Mouse (Mus musculus) lung, postnatal 36 days (tissue): ENCODE results near the gene Plxna2.

Source experiments
- DNase-seq: peaks from one replicate; pipeline ENCODE4 v3.0.0; 2022; ENCODE audit warnings: mixed read lengths

Gene Plxna2

DNA sequence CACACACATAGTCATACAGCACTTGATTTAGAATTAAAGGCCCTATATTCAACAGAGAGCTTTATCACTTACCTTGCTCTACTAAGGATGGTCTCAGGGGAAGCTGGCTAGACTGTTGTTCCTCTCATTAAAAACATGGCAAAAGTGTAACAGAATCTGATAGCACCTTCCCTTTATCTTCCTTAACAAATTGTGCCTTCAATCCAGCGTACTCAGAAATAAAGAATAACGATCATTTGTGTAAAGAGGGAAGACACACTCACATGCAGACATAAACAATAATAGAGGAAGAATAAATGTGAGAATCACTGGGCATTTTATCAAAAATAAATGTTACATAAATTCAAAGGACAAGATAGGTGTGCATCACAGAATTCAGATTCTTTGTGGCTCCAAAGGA, at the start of gene Plxna2:
Gene Plxna2, plus strand, starts transcription at position 301 of the 400 bp plus-strand sequence.
- DNase-seq = no peak

DNA sequence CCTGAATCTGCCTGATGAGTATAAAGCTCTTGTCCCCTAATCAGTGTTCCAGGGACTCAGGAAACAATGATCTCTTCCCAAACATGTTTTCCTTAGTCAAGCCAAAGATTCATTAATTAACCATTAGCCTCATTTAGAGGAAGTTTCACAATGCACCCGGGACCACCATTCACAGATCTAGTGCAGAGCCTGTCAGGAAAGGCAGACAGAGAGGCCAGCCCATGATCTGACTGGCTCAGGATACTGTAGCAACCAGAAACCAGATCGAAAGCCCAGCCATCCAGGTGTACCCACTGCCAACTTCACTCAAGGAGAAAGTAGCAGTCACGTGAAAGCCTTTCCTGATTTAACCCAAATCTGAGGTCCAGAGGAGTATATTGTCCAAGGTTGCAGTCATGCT, 44.1 kb upstream of the Plxna2 start:
- DNase-seq = no peak

DNA sequence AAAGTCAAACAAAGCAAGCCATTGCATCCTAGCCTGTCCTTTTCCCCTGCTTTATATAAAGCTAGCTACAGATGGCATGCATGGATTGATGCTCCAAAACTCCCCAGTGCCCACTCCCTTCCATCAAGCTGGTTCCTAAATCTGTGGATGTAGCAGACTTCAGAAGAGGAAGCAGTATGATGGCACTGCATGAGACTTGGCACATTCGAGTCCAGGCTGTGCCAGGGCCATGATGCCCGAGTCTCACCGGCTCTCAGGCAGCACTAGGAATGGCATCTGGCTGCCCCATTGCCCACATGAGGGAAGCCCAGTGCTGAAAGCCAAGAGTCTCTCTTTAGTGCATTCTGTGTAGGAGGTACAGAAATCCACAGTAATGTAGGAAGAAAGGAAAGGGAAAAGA, 39.7 kb upstream of the Plxna2 start:
- no peak for DNase-seq

DNA sequence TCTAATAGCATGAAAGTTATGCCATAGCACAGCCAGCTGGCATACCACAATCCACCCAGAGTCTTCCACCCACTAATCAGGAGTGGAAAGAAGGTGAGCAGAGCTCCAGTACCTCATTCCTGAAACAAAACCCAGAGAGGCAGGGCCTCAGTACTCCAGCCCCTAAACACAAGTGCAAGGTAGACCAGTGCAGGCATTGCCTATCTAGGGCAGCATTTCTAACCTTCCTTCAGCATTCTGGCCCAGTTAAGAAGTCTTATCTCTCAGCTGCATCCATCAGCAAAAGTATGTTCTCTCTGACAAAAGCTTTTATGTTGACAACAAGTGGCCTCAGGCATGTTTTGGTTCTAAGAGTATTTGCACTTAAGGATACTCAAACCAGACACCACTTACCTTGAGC, 37.5 kb upstream of the Plxna2 start:
- DNase-seq = no peak

DNA sequence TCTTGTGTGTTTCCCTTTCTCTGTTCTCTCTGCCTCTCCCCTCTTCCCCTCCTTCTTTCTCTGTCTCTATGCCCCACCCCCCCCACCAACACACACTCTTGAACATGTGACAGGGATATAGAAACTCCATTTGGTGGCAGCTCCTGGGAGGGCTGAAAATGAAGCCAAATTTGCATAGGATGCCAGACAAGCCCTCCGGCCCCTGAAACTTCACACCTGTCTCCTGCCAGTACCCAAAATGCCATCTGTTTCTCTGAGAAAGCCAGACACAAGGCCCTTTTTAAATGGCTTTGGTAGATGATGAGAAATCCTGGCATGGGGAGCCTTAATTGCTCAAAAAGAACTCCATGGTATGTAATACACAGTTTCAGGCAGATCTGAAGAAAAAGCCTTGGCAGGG, 31.3 kb upstream of the Plxna2 start:
- DNase-seq = no peak

DNA sequence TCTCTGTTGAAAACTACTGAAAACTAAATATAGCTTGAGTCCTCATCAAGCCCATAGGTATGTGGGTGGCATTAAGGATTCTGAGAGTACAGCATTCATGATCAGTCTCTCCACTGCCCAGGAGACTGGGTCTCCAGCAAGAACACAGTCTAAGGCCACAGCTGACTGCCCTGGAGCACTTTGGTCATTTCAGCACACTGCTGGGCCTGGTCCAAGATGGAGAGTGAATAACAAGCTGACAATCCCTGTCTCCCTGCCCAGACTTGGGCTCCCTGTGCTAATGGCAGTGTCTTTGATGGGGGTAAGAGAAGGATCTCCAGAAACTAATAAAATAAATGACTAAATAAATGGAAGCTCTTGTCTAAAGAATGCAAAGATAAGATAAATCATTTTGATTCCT, 30.5 kb upstream of the Plxna2 start:
- DNase-seq = peak; percentile 46

DNA sequence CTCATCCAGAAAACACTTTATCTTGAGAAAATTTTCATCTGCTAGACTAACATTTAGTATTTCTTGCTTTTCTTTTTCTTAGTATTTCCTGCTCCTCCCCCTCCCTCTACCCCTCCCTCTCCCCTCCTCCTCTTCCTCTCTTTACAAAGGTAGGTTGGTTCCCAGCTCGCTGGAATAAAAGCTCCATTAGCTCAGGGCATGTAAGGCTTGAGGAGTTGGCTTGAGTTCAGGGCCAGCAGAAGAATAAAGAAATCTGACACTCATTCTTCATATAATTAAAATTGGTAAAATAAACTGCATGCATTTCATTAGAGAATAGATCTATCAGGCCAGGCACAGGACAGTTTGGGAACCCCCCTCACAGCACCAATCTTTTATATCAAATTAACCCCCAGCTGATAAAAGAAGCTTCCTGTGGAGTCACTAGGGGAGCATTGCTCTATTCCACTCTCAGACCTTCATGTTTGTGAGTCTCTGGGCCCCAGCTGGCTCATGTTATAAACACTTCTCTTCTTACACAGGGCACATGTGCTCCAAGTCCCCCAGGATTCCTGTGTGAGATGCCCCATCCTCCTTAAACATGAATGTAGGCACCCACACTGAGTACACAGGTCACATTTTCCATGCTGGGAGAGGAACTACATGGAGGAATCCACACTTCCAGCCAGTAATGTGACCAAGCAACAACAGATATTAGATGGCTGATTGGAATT, 29.9 kb upstream of the Plxna2 start:
- DNase-seq = no peak

DNA sequence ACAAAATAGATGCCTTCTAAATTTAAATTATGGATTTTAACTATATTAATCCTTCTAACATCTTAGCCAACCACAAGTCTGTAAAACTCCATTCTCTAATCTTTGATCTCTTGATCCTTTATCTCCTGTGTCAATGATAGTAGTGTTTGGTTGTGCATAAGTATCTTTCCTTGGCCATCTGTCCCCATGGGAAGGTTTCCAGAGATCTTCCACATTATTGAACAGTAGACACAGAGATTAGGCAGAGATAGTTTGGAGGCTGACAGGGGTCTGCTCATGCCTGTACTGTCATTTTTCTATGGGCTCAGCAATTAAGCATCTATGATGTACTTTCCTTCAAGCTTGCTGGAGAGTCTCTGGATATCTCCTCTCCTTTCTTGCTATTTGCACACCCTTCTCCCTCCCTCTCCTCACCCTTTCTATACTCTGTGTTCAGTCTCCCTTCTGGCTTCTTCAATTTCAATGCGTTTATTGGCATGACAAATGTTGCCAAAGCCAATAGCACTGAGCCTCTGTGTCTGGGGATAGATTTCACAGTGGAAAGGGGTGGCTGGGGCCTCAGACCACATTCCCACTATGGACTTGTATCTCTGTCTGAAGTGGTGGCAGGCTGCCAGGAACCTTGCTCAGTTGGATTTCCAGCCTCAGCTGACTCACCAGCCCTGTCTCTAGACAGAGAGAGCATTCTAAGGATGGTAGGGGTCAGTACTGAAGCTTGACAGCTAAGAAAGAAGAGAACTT, 29.1 kb upstream of the Plxna2 start:
- DNase-seq = no peak

DNA sequence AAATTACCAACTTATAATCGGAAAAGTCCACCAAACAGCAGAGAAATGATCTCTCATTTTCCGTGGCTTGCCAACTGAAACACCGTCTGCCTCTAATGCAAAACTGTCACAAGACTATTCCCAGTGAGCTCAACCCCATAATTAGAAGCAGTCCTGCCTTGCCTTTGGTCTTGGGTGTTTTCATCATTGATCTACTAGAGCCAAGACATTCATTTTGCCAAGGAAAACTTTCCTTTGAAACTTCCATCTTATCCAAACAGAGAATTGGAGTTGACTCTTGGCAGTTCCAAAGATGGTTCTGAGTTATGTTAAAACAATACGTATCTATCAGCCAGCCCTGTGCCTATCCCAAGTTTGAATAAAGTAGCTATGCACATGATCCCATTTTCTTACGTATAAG, 24.9 kb upstream of the Plxna2 start:
- no peak for DNase-seq

DNA sequence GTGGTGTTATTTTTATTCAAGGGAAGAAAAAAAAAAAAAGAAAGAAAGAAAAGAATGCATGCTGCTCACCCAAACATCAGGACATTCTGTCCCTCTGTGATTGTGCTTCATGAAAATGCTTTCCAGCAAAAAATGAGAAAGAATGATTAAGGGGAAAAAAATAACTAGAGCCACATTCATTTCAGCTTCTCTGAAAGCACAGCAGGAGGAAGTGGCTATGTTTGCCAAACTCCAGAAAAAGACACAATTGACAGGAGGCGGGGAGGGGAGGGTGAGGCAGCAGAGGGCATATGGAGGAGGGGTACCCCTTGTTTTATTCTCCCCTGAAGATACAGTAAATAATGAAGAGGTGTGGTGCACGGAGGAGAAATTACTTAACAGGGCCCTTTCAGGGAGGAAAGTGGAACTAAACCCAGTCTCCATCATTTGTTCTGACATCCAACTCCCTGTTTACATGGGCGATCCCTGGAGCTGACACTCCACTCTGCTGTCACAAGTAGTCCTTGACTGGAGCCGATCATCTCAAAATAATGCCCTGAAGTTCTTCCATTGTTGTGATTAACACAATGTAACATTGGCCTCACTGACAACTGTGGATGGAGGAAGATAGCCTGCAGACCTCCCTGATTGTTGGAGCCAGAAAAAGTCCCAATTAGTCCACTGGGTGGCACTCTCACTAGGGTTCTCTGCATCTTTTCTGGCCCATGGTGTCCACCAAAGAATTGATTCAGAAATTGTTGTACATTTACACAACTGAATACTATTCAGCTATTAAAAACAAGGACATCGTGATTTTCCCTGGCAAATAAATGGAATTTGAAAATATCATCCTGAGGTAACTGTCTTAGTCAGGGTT, 10.4 kb upstream of the Plxna2 start:
- DNase-seq = no peak

DNA sequence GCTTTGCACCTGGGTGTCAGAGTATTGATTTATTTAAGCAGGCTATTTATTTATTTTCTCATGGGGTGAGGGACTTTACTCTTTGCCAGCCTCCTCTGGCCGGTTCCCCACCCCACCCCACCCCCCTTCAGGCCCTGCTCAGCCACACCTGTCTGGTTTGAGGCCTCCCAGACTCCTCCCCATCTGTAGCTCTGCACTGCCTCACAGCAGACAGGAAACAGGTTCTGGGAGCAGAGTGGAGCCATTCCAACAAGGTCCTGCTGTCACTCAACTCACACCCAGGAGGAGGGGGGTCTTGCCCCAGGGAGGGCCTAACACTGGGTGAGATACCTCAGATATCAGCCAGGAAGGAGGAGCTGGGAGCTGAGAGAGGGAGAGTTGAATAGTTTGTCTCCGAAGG, 7.5 kb upstream of the Plxna2 start:
- no peak for DNase-seq

DNA sequence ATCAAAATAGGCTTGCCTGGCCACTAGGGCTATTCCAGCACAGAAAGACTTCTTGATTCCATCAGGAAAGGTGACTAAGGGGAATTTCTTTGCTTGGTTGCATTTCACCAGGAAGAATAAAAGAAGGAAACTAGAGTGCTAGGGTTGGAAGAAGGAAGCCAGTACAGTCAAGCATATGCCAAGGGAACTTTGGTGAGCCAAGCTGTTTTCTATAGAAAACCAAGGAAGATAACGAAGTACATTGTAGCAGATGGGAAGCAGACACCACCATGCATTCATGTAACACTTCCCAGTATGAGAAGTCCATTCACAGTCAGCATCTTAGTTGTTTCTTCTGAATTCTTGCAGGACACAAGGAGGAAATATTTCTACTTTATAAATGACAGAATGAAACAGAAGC, 5.4 kb upstream of the Plxna2 start:
- DNase-seq = no peak

DNA sequence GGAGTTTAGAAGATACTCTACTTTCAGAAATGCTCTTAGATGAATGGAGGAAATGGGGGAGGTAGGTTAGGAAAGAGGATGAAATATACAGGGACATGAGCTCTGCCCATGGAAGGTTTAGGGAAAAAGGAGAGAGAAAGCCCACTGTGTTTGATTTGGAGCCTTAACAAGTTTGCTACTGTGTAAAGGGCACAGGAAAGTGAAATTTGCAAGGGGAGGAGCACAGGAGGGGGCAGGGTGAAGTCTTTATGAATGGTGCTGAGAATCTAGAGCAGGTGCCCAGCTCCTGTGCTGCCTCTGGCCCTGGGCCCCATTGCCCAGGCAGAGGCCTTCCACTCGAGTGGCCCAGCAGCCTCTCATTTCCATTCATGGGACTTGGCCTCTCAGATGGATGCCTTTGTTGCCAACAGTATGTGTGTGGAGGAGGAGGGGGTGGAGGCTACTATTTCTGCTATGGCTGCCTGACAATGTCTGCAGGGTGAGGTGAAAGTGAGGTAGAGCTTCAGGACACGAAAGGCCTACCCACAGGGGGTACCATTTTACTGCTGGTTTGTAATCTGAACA, 4.7 kb upstream of the Plxna2 start:
- no peak for DNase-seq

DNA sequence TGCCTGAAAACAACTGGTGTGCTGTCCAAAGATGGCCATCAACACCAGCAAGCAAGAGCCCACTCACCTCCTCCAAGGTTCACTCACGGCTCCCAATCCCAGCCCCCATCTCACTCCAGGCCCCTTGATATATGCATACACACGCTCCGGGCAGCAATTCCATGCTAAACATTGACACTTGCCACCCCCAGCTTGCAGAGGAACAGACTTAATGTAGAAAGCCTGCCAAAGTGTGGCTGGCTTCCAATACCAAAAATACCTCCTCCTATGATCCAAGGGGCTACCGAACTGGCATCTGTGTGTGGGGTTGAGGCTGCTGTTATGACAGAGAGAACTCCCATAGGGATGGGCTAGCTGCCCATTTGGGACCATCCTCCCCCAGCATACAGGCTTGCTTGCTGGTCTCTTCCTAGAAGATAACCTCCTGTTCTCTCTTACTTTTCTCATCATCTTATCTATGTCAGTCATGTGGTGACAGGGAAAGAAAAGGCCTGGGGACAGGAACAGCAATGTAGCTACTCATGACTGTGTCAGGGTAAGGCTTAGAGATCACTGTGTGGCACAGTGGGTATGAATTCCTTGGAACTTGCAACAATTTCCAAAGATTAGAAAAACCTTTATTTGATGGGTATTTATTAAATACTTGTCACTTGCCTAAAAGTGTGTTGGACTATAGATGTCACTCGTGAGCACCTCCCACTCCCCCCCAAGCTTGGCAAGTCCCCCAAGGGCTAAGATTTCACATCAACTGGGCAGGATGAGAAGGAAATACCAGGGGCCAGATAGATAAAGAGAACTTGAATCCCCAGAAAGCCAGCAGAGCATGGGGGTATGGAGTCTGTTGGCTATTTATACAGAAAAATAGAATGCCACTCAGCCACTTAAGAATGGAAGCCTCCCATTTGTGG, 3.8 kb upstream of the Plxna2 start:
- no peak for DNase-seq

DNA sequence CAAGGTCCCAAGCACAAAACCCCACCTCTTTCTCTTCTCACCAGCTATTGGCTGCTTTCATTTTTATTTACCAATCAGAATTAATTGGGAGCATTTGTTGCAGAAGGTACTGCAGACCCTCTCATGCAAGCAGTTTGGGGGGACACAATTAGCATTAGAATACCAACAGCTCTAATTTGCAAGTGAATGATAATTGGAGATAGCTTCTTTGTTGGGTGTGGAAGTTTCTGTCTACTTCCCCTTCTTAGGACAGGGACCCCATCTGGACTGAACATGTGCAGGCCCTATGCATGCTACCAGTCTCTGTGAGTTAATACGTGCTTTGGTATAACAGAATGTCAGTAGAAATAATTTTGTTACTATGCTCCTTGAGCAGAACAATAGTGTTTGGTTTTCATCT, 1.9 kb upstream of the Plxna2 start:
- no peak for DNase-seq

DNA sequence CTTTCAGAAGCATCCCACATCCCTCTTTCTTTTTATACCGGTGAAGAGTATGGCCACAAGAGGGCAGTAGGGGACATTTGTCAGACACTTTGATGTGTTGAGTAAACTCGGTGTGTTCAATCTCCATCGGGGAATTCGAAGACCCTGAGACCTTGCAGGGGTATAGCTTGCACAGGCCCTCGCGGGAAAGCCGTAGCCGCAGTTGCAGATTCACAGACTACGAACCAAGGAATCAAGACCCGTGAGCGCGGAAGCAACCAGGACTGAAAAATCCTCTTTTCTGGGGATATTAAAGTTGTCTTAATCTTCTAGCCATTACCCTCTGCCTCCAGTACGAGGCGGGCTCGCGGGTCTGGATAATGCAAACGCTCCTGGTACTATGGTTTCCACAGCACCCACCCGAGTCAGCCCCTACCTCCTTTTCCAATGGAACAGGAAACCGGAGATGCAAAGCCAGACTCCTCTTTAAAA, 858 bp downstream of the Plxna2 start:
- DNase-seq = peak; percentile 95

DNA sequence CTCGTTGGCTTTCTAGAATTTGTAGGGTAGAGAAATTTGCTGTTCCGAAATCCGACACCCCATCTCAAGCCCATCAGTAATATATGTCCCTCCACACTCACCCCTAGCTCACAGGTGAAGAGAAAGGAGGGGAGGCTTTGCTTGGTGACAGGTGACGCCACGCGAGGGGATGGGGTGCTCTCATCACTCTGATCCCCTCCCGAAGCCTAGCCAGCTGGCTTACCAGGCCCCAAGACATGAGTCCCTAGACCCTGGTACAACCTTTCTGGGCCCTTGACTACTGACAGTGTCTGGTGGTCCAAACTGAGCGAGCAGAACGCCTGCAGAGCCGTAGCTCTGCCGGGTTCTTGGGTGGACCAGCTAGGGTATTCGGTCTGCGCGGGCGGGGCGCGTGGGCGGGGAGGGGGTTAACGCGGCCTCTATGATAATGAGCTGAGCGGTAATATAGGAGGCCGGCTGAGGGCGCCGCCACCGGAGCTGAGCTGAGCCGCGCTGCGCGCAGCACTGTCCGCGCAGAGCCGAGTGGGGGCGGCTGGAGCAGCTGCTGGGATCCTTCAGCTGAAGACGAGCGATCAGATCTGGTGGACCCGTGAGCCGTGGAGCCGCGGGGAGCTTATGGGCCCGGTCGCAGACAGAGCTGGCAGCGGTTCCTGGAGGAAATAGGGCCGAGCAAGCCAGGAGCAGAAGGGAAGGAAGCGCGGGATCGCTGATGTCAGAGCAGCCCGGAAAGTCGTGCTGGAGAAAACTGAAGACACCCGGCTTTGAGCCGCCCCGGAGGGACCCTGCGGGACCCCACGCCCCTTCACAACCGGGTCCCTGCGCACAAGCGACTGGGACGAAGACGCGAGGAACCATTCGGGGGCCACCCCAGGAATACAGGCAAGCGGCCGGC, 1.6 kb downstream of the Plxna2 start:
- peak; percentile 91 for DNase-seq

DNA sequence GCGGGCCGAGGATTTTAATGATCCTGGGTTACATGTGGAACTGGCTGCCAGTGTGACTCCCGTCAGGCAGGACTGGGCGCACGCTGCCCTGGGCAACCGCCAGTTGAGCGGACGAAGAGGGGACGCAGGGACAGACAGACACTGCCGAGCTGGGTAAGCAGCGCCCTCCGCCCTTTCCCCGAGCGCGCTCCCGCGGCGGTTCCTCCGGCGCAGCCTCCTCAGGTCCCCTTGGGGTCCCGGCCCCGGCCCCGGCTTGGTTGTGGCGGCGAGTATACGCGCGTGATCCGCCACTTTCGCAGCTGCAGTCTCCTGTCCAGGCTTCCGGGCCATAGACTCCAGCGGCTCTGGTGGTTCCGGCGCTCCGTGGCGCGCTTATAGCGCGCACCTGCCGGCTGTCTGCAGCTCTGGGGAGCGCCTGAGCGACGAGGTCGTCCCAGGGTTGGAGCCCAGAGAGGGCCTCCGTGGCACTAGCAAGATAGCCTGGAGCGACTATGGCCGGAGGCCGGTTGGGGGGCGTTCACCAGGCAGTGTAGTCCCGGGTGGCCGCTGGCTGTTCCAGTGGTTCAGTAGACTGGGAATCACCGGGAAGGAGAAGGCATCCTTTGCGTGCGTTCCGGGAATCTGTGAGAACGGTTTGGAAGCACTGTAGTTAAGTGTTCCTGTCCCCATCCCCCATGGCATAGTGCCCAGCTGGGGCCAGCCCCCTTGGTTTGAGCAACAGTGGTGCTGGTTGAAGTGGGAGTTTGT, 2.4 kb downstream of the Plxna2 start:
- DNase-seq = peak; percentile 85

DNA sequence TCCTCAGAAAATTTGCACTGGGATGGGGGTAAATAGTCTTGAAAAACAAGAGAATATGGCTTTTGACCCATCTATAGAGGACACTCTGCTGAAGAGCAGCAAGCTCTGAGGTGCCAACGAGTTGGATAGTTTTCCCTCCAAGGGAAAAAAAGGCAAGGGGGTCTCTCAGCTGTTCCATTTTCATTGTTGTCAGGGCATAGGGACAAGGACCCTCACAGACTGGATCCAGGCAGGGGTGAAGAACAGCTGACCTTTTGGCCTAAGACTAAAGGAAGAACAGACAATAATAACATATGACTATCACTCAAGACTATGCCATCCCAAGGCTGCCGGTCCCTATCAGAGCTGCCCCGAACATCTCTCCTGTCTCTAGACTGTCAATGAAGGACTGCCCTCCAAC, 4.2 kb downstream of the Plxna2 start:
- DNase-seq = no peak

DNA sequence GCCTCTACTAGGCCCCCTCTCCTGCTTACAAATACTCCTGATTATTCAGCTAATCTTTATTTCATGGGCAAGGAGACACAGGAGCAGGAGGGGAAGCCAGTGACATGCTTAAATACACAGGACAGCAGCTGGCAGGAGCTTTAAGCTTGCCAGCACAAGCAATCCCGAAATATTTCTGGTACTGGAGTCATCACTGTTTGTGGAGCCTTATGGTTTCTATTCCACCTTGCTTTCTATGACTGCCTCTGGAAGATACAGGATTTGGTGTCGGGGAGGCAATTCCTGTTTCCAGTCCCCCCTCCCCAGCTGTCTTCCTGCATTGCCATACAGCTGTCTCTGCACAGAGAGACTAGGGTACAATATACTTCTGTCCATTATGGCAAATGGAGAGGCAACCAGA, 4.7 kb downstream of the Plxna2 start:
- no peak for DNase-seq
